Mouse (Mus musculus): ENCODE measurements at regions not wholly inside any gene's neighbourhood (a gene's known extent, or its start where the extent isn't known, plus 50 kb on each side); places are given as distances from the start of the nearest gene placed in this dataset.

- TF ChIP-seq CTCF (IDR thresholded peaks at IDR 0.05; ENCODE audit: low read depth) (no peak), EP300 (IDR thresholded peaks at IDR 0.05; ENCODE audit: low read depth) (no peak)
Observed at GRCm38 (mm10) chr1:25012754-25013153, 334.3 kb downstream of the Lmbrd1 start.
